Mouse (Mus musculus): ENCODE measurements around the gene Hexb.
A peak's percentile ranks its signal among the peaks of the same experiment; 100 is the strongest.

- no peak for TF ChIP-seq NRF1 (IDR thresholded peaks at IDR 0.05; ENCODE audit: low read depth, low read length)
- TF ChIP-seq ZKSCAN1 (IDR thresholded peaks at IDR 0.05; ENCODE audit: borderline replicate concordance, low read depth, low read length) = no peak
- no peak for TF ChIP-seq POLR2A (IDR thresholded peaks at IDR 0.05; ENCODE audit: low read depth, low read length)
- TF ChIP-seq TCF12 (IDR thresholded peaks at IDR 0.05; ENCODE audit: low read depth, low read length) = 0 out of 2 replicates have a peak, but pooled peaks have one; percentile 33
- peak in 1 of 2 experiments; percentile 48; a peak in 2 of 4 replicates for TF ChIP-seq CTCF (conservative IDR thresholded peaks at IDR 0.05 in 1 of 2, IDR thresholded peaks at IDR 0.05 in 1 of 2; ENCODE audit: low read depth in 2 of 2, low read length in 2 of 2)
- TF ChIP-seq RCOR1 (conservative IDR thresholded peaks at IDR 0.05; ENCODE audit: low read depth, low read length) = no peak
- TF ChIP-seq MXI1 (IDR thresholded peaks at IDR 0.05; ENCODE audit: low read depth, low read length) = peak; percentile 86
- no peak for TF ChIP-seq MAZ (IDR thresholded peaks at IDR 0.05; ENCODE audit: low read depth, low read length)
- TF ChIP-seq CHD2 (IDR thresholded peaks at IDR 0.05; ENCODE audit: low read length) = no peak
- no peak; the same call in 1 of the 2 replicates for TF ChIP-seq TBP (conservative IDR thresholded peaks at IDR 0.05; ENCODE audit: low read depth, low read length)
- TF ChIP-seq ELF1 (IDR thresholded peaks at IDR 0.05; ENCODE audit: low read depth, low read length) = no peak
- no peak for TF ChIP-seq JUND (conservative IDR thresholded peaks at IDR 0.05; ENCODE audit: low read depth, low read length)
- TF ChIP-seq CHD1 (IDR thresholded peaks at IDR 0.05; ENCODE audit: low read depth, low read length) = no peak
Measured at GRCm38 (mm10) chr13:97240279-97240964, 42.3 kb upstream of the Hexb start.
